Mouse (Mus musculus): Measurements from ENCODE around the gene Nwd1.

- TF ChIP-seq CTCF (IDR thresholded peaks at IDR 0.05; ENCODE audit: low read depth, low read length) (no peak), POLR2A (IDR thresholded peaks at IDR 0.05; ENCODE audit: extremely low read depth, insufficient read depth, low read length) (no peak)
Measured at GRCm38 (mm10) chr8:72757426-72758195, 111.1 kb downstream of the Nwd1 start.
